Mouse (Mus musculus): ENCODE results near the gene Gm4969. TPM values are rescaled to one million over a fixed set of nuclear protein-coding genes. Genes with fewer than 3 reads are reported as not detected.

The Gm4969 gene
- total RNA-seq, 2 experiments from 2014 or later = 0.72 to 0.78 TPM

DNA sequence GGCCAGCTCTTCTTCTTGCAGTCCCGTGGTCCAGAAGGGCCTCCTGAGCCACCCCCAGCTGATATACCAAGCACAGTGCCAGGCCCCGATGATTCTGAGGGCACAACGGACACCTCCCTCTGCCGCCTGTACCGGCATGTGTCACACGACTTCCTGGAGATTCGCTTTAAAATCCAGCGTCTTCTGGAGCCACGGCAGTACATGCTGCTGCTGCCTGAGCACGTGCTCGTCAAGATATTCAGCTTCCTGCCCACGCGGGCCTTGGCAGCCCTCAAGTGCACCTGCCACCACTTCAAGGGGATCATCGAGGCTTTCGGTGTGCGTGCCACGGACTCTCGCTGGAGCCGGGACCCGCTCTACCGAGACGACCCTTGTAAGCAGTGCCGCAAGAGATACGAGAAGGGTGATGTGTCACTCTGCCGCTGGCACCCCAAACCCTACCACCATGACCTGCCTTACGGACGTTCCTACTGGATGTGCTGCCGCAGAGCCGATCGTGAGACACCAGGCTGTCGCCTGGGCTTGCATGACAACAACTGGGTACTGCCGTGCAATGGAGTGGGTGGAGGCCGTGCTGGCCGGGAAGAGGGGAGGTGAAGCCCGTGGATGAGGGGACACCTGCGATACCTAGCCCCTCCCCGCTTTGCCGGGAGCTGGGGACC lies 18.6 kb upstream of the Gm4969 start:
- DNase-seq (ENCODE audit: low spot score in 2 of 2) = no peak

DNA sequence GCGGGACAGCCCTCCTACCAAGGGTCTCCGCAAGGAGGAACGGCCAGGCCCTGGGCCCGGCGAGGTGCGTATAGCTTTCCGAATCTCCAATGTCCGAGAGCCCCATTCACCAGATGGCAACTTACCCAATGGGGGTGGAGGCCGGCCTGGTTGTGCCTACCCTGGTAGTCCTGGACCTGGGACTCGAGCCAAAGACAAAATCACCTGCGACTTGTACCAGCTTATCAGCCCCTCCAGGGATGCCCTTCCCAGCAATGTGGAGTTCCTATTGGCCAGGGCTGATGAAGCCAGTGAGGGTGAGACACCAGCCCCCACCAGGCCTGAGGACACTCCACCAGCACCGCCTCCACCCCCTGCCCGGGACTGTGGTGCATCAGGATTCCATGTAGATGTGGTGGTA lies 18.0 kb upstream of the Gm4969 start:
- DNase-seq (ENCODE audit: low spot score in 2 of 2) = no peak

DNA sequence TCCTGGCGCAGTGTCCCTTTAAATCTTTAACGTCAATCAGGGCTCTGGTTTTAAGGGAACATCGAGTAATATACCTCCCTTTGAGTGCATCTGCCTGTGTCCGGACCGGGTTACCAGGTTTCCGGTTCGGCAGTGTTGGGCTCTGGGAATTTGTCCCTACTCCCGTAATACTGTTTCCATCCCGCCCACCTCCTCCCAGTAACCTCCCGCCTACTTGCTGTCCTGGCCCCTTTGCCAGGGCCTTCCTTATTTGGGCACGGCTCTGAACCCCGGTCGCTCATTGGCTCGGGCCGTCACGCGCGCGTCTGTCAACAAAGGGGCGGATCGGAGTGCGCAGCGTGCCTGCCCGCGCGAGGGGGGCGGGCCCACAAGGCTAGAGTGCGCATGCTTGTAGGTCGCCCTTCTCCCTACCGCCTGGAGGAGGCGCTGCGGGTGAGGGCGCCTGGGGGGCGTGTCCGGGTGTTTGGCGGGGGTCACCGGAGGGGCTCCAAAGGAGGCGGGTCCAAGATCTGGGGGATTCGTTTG lies 13.2 kb upstream of the Gm4969 start:
- DNase-seq (ENCODE audit: low spot score in 2 of 2) = peak; percentile 94 to 98

DNA sequence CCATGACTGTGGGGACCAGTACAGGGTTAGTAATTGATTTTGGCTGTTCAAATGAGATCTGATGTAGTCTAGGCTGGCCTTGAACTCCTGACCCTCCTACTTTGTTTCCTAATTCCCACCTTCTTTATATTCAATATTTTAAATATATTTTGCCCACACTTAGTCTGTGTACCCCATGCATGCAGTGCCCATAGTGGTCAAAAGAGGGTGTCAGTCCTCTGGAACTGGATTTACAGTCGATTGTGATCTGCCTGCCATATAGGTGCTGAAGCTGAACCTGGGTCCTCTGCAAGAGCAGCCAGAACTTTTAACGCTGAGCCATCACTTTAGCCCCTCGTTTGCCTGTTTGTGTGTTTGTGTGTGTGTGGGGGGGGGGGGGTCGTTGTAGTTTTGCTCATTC lies 12.5 kb upstream of the Gm4969 start:
- no peak for DNase-seq (ENCODE audit: low spot score in 2 of 2)

DNA sequence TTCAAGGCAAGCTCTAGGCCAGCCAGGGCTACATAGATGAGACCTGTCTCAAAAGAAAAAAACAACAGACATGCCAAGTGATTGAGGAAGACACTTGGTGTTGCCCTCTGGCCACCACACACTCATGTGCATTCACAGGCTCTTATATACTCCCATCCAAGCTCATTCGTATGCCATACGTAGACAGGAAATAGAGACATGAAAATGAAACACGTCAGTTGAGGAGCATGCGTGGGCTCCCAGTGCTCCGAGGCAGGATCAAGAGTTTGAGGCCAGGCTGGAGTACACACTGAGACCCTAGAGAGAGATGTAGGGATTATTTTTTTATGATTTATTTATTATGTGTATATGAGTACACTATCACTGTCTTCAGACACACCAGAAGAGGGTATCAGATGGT lies 11.2 kb upstream of the Gm4969 start:
- no peak for DNase-seq (ENCODE audit: low spot score in 2 of 2)

DNA sequence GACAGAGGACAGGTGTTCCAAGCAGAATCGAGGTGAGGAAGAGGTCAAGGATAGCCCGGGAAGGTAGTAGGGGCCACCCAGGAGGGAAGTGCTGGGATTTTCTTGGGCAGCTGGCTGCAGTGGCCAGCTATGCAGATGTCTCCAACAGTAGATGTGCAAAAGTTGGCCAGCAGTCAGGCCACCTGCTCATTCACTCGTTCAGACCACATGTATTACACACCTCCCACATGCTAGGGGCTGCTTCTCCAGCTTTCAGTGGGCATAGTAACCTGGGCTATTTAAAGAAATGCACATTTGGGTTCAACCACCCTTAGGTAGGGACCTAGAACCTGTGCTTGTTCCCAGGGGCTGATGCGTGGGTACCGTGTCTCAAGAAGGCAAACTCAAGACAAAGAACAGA lies 9.6 kb upstream of the Gm4969 start:
- no peak for DNase-seq (ENCODE audit: low spot score in 2 of 2)

DNA sequence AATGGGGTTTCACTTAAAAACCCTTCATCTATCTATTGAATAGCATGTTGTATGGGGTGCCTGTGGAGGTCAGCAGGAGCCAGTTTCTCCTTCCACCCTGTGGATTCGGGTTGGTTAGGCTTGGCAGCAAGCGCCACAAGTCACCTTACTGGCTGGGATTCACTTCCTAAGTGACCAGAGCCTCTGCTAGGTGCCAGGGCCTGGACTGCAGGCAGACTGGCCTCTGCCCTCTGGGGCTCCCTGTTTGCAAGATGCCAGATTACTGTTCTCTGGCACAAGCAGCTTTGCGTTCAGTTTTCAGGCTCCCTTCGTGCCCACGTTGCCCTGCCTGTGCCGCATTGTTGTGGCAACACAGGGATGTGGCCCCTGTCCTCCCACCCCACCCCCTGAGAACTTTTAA lies 6.5 kb upstream of the Gm4969 start:
- no peak for DNase-seq (ENCODE audit: low spot score in 2 of 2)

DNA sequence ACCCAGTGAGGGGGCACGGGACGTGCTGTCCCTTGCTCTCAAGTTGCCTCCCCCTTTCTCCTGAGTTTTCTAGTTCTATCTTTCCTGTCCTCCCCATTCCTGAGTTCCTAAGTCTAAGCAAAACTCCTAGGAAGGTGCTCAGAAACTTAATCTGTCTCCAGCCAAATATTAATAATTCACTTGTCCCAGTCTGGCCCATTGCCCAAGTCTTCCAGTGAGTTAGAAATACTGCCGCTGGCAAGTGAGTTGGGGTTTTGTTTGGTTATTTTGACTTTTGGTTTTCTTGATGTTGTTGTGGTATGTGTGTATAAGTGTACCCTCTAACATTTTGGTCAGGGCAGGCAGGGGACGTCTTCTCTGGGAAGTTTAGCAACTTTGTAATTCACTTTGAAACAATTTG lies 3.5 kb upstream of the Gm4969 start:
- DNase-seq (ENCODE audit: low spot score in 2 of 2) = no peak

DNA sequence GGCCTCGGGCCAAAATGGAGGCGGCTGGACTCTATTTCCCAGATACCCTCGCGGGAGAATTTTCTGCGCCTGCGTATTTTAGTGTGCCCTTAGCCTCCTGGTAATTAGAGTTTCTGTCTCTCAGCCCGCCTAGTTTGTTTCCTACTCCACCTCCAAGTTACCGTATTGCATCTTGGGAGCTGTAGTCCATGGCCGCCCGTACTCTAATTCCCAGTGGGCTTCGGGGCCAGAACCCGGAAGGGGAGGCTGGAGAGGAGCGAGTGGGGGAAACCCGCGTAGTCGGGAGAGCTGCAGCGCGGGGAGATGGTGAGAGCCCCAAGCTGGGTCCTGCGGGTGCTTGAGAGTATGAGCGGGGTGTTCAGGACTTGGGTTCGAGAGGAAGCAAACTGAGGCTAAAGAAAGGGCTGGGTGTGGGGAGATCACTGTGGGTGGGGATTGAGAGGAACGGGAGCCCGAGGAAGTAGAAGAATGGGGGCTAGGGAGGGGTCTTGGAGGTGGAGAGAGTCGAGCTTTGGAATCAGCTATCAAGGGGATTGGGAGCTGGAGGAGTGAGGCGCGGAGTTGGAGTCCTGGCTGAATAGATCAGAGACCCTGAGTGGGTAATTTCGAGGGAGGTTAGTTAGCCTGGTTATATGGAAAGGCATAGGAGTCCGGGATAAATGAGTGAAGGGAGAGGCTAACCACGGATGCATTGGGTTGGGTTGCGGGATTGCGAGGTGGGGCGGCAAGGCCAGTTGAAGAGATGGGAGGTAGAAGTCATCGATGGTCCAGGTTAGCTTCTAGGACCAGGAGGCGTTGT lies 1.7 kb upstream of the Gm4969 start, which contains the start of gene Fbxo46:
Fbxo46 (plus strand) TSS at position 229 of the 799 bp plus-strand sequence.
- DNase-seq (ENCODE audit: low spot score in 2 of 2) = peak; percentile 89 to 97

DNA sequence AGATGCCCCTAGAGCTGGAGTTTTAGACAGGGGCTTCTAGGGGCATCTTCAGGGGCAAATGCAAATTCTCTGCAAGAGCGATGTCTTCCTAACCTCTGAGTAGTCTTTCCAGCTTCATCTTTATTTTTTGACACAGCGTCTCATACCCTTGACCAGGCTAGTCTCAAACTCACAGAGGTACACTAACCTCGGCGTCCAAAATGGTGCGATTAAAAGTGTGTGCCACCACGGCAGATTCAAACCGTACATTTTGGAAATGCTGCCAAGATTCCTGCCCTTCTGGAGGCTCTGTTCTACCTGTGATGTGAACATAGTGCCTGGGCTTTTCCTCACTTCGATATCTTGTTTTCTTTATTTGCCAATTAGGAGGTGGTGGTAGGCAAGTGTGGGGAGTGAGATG lies 915 bp upstream of the Gm4969 start:
- no peak for DNase-seq (ENCODE audit: low spot score in 2 of 2)

DNA sequence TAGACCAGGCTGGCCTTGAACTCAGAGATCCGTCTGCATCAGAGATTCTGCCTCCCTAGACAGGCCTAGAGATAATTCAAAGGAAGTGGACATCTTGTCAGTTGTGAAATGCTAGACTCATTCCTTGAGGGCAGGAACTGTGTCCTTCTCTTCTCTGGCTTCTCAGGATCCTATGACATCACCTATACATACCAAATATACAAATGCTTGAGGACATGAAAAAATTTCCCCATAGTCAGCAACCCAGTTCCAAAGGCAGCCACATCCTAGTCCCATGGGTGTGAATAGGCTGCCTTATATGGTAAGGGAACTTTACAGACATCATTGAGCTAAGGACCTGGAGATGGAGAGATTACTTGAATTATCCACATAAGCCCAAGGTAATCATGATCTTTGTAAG lies 8.6 kb downstream of the Gm4969 start:
- no peak for DNase-seq (ENCODE audit: low spot score in 2 of 2)

DNA sequence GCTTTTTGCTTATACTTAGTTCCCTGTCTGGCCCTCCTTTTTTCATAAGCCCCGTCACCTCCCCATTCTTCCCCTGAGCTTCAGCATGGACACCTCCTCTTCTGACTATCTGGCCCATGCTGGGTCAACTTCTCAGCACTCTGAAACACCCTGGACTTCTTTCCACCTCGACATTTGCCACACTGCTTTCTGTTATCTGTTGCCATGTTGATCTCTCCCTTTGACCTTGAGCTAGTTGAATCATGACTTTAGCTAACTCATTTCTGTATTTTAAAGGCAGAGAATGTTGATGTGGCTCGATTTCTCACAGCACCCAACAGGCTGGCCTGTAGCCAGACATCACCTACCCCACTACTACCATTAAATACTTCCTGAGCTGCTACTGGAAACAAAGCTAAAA lies 10.7 kb downstream of the Gm4969 start:
- no peak for DNase-seq (ENCODE audit: low spot score in 2 of 2)

DNA sequence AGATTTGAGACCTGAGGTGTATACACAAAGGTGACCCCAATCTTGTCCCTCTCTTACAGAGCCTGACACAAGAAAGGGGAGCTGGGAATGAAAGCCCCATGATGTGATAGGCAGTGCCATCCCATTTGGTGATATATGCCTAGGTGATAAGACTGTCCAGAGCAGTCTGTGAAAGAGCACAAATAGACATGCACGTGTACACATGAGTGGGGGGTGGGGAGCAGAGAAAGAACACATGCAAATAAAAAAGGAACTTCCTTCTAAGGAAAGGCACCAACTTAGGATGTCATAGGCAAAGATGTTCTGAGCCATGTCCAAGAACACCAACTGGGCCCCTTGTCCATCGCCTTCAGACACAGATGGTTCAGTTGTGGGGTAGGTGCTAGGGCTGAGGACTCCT lies 13.7 kb downstream of the Gm4969 start:
- DNase-seq (ENCODE audit: low spot score in 2 of 2) = no peak

DNA sequence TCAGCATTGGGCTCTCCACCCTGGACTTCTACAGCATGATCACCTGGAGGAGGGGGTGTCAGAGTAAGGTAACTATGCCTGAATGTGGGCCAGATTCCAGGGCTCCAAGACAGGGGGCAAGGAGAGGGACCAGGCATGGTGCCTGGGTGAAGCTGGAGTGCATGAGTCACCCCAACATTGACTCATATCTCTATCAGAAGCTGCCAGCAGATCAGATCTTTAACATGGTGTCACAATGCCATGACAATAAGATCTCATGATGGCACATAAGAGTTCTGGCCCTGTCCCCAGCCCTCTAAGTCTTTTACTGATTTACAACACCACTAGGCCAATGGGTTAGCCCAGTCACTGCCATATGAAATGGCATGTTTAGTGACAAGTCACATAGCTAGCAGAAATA lies 14.4 kb downstream of the Gm4969 start:
- no peak for DNase-seq (ENCODE audit: low spot score in 2 of 2)

DNA sequence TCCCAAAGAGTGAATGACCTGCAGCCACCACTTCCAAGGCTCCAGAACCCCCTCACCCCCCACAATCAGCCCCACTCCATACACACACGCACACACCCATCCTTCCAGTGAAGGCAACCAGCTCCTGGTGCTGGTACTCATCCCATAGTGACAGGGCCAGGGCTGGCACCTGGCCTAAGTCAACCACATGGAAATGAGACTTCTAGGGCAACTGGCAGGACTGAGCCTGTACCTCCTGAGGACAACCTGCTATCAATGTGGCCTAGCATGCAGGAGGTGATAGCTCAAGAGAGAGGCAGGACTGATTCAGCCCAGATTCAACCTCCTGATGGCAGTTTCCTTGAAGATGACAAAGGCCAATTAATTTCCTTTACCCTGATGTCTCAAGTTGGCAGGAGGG lies 17.9 kb downstream of the Gm4969 start:
- DNase-seq (ENCODE audit: low spot score in 2 of 2) = no peak

DNA sequence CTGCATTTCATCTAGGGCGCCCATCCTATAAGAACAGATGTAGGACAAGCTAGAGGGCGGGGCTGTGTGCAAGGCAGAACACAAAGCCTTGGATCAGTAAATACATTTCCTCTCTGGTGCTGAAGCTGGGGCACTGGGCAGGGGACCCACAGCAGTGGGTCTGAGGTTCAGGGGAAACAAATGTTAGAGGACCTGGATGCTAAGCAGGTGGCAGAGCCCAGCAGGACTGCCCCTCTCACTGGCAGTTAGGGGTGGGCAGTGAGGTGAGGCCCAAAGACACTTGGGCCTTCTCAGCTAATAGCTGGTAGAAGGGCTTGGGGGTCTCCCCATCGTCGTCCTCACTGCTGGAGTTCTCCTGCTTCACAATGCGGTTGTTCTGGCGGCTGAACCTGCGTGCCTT lies 19.4 kb downstream of the Gm4969 start:
- DNase-seq (ENCODE audit: low spot score in 2 of 2) = no peak

DNA sequence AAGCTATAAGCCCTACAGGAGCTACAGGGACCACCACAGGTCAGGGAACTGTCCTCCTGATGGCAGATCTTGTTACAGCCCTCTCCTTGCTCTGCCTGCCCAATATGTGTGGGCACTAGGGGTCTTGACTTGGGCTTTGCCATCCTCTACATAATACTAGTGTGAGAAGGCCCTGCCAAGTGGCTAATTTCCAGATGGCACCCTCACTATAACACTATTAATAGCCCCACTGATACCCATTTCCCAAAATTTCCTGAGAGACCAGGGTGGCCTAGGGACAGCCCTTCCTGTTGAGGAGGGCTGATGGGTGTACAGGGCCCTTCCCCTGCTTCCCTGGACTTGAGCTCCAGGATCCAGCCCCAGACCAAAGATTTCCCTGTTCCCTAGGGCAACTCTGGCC lies 20.3 kb downstream of the Gm4969 start:
- no peak for DNase-seq (ENCODE audit: low spot score in 2 of 2)

DNA sequence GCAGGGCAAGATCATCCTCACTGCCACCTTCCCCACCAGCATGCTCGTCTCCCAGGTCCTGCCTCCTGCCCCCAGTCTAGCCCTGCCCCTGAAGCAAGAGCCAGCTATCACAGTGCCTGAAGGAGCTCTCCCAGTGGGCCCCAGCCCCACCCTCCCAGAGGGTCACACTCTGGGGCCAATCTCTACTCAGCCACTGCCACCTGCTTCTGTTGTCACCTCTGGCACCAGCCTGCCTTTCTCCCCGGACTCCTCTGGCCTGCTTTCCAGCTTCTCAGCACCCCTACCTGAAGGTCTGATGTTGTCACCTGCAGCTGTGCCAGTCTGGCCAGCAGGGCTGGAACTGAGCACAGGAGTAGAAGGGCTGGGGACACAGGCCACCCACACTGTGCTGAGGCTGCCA lies 21.0 kb downstream of the Gm4969 start:
- DNase-seq (ENCODE audit: low spot score in 2 of 2) = no peak

DNA sequence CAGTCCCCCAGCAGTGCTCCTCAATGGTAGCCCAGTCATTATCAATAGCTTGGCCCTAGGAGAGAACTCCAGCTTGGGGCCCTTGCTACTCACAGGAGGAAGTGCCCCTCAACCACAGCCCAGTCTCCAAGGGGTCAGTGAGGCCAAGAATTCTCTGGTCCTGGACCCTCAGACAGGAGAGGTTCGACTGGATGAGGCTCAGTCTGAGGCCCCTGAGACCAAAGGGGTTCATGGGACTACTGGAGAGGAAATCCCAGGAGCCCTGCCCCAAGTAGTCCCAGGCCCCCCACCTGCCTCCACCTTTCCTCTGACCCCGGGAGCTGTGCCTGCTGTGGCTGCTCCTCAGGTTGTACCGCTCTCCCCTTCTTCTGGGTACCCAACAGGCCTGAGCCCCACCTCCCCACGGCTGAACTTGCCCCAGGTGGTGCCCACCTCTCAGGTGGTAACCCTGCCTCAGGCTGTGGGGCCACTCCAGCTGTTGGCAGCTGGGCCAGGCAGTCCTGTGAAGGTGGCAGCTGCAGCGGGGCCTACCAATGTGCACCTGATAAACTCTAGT lies 21.7 kb downstream of the Gm4969 start:
- no peak for DNase-seq (ENCODE audit: low spot score in 2 of 2)

DNA sequence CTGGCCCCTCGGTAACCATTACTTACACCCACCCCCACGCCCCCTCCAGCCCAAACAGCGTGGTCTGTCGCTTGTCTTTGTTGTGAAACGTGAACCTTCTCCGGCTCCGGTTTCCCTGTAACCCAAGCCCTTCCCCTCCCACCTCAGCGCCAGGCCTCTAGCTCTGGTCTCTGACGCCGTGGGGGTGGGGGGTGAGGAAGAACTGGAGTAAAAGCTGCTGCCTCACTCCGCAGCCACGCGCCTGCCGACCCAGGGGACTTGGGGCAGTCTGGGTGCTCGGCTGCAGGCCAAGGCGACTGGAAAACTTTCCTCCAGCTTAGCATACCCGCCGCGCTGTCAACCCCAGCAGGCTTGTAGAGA lies 22.4 kb downstream of the Gm4969 start:
- no peak for DNase-seq (ENCODE audit: low spot score in 2 of 2)

DNA sequence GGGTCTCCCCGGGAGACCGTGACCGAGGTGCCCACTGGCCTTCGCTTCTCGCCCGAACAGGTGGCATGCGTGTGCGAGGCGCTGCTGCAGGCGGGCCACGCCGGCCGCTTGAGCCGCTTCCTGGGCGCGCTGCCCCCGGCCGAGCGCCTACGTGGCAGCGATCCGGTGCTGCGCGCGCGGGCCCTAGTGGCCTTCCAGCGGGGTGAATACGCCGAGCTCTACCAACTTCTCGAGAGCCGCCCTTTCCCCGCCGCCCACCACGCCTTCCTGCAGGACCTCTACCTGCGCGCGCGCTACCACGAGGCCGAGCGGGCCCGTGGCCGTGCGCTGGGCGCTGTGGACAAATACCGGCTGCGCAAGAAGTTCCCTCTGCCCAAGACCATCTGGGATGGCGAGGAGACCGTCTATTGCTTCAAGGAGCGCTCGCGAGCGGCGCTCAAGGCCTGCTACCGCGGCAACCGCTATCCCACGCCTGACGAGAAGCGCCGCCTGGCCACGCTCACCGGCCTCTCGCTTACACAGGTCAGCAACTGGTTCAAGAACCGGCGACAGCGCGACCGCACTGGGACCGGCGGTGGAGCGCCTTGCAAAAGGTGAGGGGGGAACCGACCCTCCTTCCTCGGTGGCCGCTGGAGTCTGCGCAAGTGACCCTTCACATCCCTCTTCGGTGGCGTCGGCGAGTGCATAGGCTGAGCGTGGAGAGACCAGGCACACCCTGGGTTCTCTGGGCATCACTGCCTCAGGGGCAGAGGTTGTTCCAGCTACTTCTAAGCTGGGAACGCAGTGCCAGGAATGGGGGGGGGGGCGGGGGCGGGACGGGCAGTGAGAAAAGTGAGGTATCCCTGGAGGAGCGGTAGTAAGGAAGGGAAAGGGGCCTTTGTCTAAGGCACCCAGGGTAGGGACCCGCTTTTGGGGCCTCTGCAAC lies 23.1 kb downstream of the Gm4969 start:
- DNase-seq (ENCODE audit: low spot score in 2 of 2) = no peak
